Mouse (Mus musculus) kidney, embryonic 14.5 days (tissue): ENCODE data around the gene Rrnad1. TPM values are rescaled to one million over a fixed set of nuclear protein-coding genes. Genes with fewer than 3 reads are reported as not detected.

ENCODE experiments used
- ATAC-seq: fragments of 200-750 bp; cut with Nextera tagmentation; 2 replicates; pipeline ENCODE4 v1.8.0; 2017; ENCODE audit warnings: moderate number of reproducible peaks, mild to moderate bottlenecking, moderate TSS enrichment, moderate library complexity; ENCODE audit not compliant: low FRiP score, low TSS enrichment
- H3K27ac ChIP-seq: fragments of 300-500 bp; sonication (generic); 2 replicates; pipeline ENCODE4 v1.5.1; 2014; ENCODE audit warnings: low read depth, mild to moderate bottlenecking, low read length, moderate library complexity, mixed read lengths
- H3K27me3 ChIP-seq: fragments of 300-500 bp; sonication (generic); 2 replicates; pipeline ENCODE4 v1.6.1; 2014; ENCODE audit warnings: mild to moderate bottlenecking, low read length; ENCODE audit not compliant: control insufficient read depth, insufficient read depth
- H3K36me3 ChIP-seq: fragments of 300-500 bp; sonication (generic); 2 replicates; pipeline ENCODE4 v1.6.1; 2014; ENCODE audit warnings: low read length, mixed read lengths; ENCODE audit not compliant: control insufficient read depth, insufficient read depth
- H3K4me1 ChIP-seq: fragments of 300-500 bp; sonication (generic); 2 replicates; pipeline ENCODE4 v1.6.1; 2014; ENCODE audit warnings: low read length, mixed read lengths; ENCODE audit not compliant: control insufficient read depth, insufficient read depth
- H3K4me2 ChIP-seq: fragments of 300-500 bp; sonication (generic); replicated peaks from 2 replicates; pipeline ENCODE4 v1.6.1; 2014; ENCODE audit warnings: low read depth, mild to moderate bottlenecking, low read length
- H3K4me3 ChIP-seq: fragments of 300-500 bp; sonication (generic); 2 replicates; pipeline ENCODE4 v1.5.1; 2014; ENCODE audit warnings: mild to moderate bottlenecking, low read length
- H3K9ac ChIP-seq: fragments of 300-500 bp; sonication (generic); 2 replicates; pipeline ENCODE4 v1.6.1; 2014; ENCODE audit warnings: low read depth, mild to moderate bottlenecking, low read length, moderate library complexity
- H3K9me3 ChIP-seq: fragments of 300-500 bp; sonication (generic); 2 replicates; pipeline ENCODE4 v1.6.1; 2016; ENCODE audit warnings: low read length; ENCODE audit not compliant: control insufficient read depth
- WGBS: fragments of 180-500 bp; shearing (Covaris S2); extraction: QIAGEN DNeasy Blood & Tissue Kit; methylation state at CpG from one replicate; pipeline ENCODE4 v1.1.7; 2014; 5-methylcytosine and 5-hydroxymethylcytosine counted together
- polyA plus RNA-seq: library from polyadenylated mRNA; unstranded; fragments of >200 nt; fragmentation: Nextera tagmentation; extraction: Ambion mirVana; gene quantifications from 2 replicates; pipeline ENCODE4 v1.2.1, GENCODE M21; 2014

Rrnad1 gene
- polyA plus RNA-seq, 1 experiment from 2014 or later: 21.6 TPM

GRCm38 (mm10) chr3:87886004-87886365, 44.5 kb downstream of the Rrnad1 start:
- H3K4me3 ChIP-seq: peak overlapping the region; percentile 98

DNA sequence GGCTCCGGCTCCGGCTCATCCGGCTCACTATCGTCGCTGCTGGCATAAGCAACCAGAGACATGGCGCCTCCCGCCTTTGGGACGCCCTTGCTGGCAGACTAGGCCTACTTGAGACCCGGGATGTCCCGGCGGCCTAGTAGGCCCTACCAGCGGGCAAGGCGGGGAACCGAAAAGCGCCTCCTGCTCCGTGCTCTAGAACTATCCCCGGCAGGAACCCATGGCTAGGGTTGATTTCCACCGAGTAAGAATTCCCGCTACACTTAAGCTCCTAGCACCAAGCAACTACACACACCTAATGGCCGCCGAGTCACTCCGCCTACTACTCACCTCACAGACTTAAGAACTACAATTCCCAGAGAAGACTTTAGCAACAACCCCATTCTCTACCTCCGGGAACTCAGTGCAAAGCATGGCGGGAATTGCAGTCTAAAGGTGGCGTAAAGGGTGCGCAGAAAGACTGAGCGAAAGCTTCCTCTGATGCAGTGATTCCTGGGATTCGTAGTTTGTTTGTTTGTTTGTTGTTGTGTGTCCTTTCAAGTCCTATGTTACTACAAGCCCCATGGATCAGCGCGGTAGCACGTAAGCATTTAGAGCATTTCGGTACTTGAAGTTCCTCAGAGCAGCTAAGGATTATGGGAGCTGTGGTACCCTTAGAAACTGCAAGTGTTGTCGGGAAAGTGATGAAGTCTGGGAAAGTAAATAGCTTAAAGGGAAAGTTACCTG, 45.1 kb downstream of the Rrnad1 start, which contains the start of gene Prcc:
Gene Prcc (minus strand): TSS at position 328 of the 723 bp plus-strand sequence.
- no peaks in the 10 kb centered on the region for H3K27me3 ChIP-seq
- peaks cover 3% of the 10 kb centered on the region; the same call in 1 of the 2 replicates for H3K36me3 ChIP-seq
- H3K9me3 ChIP-seq: no peaks in the 10 kb centered on the region
- peak within 1 kb of the TSS; percentile 75 for H3K27ac ChIP-seq
- H3K4me2 ChIP-seq: peak within 1 kb of the TSS; percentile 85
- under 1% methylated on average over 33 of the region's 33 CpGs for whole genome bisulfite sequencing
- H3K9ac ChIP-seq: peak within 1 kb of the TSS; percentile 95
- H3K4me3 ChIP-seq: peak within 1 kb of the TSS; percentile 98
- ATAC-seq: peak; percentile 96
- peaks cover 15% of the 10 kb centered on the region for H3K4me1 ChIP-seq

More at GRCm38 (mm10) chr3:87886004-87886365, 44.5 kb downstream of the Rrnad1 start:
- H3K27me3 ChIP-seq: no peaks in the 10 kb centered on the region
- H3K9me3 ChIP-seq: no peaks in the 10 kb centered on the region
- H3K36me3 ChIP-seq: no peaks in the 10 kb centered on the region; the same call in 1 of the 2 replicates
- 12% methylated on average over 10 of the region's 10 CpGs for WGBS
- H3K4me1 ChIP-seq: peaks cover 15% of the 10 kb centered on the region
- peak overlapping the region; percentile 42 for H3K4me2 ChIP-seq
- no peak overlapping the region for H3K27ac ChIP-seq
- ATAC-seq: peak; percentile 33
- peak overlapping the region; percentile 52; the same call in 1 of the 2 replicates for H3K9ac ChIP-seq

- Histone ChIP-seq H3K4me2 (peak overlapping the region; percentile 85), H3K4me1 (peaks cover 15% of the 10 kb centered on the region), H3K9ac (peak overlapping the region; percentile 95), H3K4me3 (peak overlapping the region; percentile 98), H3K9me3 (no peaks in the 10 kb centered on the region), H3K27me3 (no peaks in the 10 kb centered on the region), H3K27ac (peak overlapping the region; percentile 75), H3K36me3 (peaks cover 5% of the 10 kb centered on the region; the same call in 1 of the 2 replicates)
- peak; percentile 48 for ATAC-seq
- under 1% methylated on average over 26 of the region's 28 CpGs for WGBS
Measured at GRCm38 (mm10) chr3:87884708-87885251, 45.7 kb downstream of the Rrnad1 start.

DNA sequence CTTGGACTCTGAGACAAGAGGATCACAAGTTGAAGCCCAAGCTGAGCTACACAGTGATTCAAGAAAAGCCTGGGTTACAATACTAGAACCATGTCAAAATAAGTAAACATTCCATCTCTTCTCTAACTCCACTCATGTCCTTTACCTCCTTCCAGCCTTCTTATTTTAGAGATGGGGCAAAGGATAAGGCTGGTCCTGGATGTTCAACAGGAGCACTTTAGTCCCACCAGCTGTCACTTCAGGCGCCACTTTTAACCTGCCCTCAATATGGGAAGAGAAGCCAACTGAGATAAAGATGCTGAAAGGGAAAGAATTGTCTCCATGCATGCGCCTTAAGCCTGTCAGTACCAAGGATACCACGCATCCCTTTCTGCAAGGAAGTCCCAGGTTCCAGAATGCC, 46.2 kb downstream of the Rrnad1 start:
- no peak overlapping the region for H3K27ac ChIP-seq
- H3K27me3 ChIP-seq: no peaks in the 10 kb centered on the region
- peaks cover 5% of the 10 kb centered on the region; the same call in 1 of the 2 replicates for H3K36me3 ChIP-seq
- H3K9ac ChIP-seq: peak overlapping the region; percentile 95
- 5% methylated on average over 3 of the region's 3 CpGs for WGBS
- ATAC-seq: no peak
- peak overlapping the region; percentile 85 for H3K4me2 ChIP-seq
- peaks cover 15% of the 10 kb centered on the region for H3K4me1 ChIP-seq
- H3K9me3 ChIP-seq: no peaks in the 10 kb centered on the region
- H3K4me3 ChIP-seq: peak overlapping the region; percentile 98

DNA sequence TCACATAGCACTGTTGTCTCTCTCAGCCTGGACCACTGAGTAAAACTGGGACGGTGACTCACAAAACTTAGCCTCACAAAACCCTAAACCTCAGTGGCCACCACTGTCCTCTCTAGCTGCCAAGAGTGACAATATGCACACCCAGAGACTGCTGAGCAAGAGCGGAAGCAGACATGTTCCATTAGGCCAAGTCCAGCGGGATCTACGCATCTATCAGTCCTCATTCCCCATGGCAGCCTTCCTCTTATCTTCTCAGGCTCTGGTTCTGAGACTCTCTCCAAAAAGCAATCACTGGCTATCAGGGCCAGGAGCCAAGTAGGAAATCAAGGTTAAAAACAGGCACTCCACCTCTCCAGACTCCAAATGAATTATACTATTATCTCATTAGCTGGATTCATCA, 52.8 kb downstream of the Rrnad1 start:
- Histone ChIP-seq H3K9ac (no peak overlapping the region), H3K36me3 (peaks cover 16% of the 10 kb centered on the region; the same call in 1 of the 2 replicates), H3K27ac (no peak overlapping the region), H3K4me1 (no peaks in the 10 kb centered on the region), H3K4me2 (no peak overlapping the region), H3K4me3 (no peak overlapping the region), H3K9me3 (no peaks in the 10 kb centered on the region), H3K27me3 (no peaks in the 10 kb centered on the region)
- 98% methylated on average over 4 of the region's 4 CpGs for WGBS
- no peak for ATAC-seq

Other genes with a start within 250 kb of the Rrnad1 start
- gene Lrrc71, start 182.1 kb downstream of the Rrnad1 start, polyA plus RNA-seq: 0.87 and 0.89 TPM in 2 replicates
- gene Ntrk1, start 135.6 kb downstream of the Rrnad1 start, polyA plus RNA-seq: 5.3 and 5.4 TPM in 2 replicates
- 0.95 and 0.97 TPM in 2 replicates for gene Insrr, start 133.8 kb downstream of the Rrnad1 start, polyA plus RNA-seq
- 25.3 and 41.0 TPM in 2 replicates for gene Pear1, start 106.4 kb downstream of the Rrnad1 start, polyA plus RNA-seq
- 0.22 TPM in 1 of 2 replicates, not detected in the other for gene Sh2d2a, start 84.0 kb downstream of the Rrnad1 start, polyA plus RNA-seq
- gene Prcc, start 45.1 kb downstream of the Rrnad1 start, polyA plus RNA-seq: 15.6 and 16.6 TPM in 2 replicates
- gene Hdgf, start 24.4 kb downstream of the Rrnad1 start, polyA plus RNA-seq: 231 and 254 TPM in 2 replicates
- gene Mrpl24, start 11.2 kb downstream of the Rrnad1 start, polyA plus RNA-seq: 76.7 and 81.0 TPM in 2 replicates
- 34.6 and 45.5 TPM in 2 replicates for gene Isg20l2, start 403 bp downstream of the Rrnad1 start, polyA plus RNA-seq
- gene Crabp2, start 17.9 kb upstream of the Rrnad1 start, polyA plus RNA-seq: 113 and 169 TPM in 2 replicates
- gene Nes, start 40.4 kb upstream of the Rrnad1 start, polyA plus RNA-seq: 14.8 and 26.1 TPM in 2 replicates
- not detected in 2 replicates for gene Bcan, start 69.5 kb upstream of the Rrnad1 start, polyA plus RNA-seq
- gene Hapln2, start 96.9 kb upstream of the Rrnad1 start, polyA plus RNA-seq: not detected in 2 replicates
- 48.1 and 48.6 TPM in 2 replicates for gene Gpatch4, start 112.4 kb upstream of the Rrnad1 start, polyA plus RNA-seq
- gene Naxe, start 127.8 kb upstream of the Rrnad1 start, polyA plus RNA-seq: 159 and 171 TPM in 2 replicates
- gene Ttc24, start 147.6 kb upstream of the Rrnad1 start, polyA plus RNA-seq: not detected in 2 replicates
- gene Iqgap3, start 151.3 kb upstream of the Rrnad1 start, polyA plus RNA-seq: 15.5 and 20.9 TPM in 2 replicates
- 12.6 and 21.8 TPM in 2 replicates for gene Mef2d, start 211.7 kb upstream of the Rrnad1 start, polyA plus RNA-seq